Mouse (Mus musculus) adrenal gland, postnatal 25 days (tissue): ENCODE measurements around the gene Ksr1. TPM values are rescaled to one million over a fixed set of nuclear protein-coding genes. Genes with fewer than 3 reads are reported as not detected.

Source experiments
- DNase-seq: peaks from one replicate; pipeline ENCODE4 v3.0.0; 2021; ENCODE audit warnings: mixed read lengths
- total RNA-seq: library from RNA; stranded (reverse); gene quantifications from 2 replicates; pipeline ENCODE4 v1.2.3, GENCODE M21; 2021

Ksr1 gene
- total RNA-seq, 1 experiment from 2014 or later: 15.0 TPM

DNA sequence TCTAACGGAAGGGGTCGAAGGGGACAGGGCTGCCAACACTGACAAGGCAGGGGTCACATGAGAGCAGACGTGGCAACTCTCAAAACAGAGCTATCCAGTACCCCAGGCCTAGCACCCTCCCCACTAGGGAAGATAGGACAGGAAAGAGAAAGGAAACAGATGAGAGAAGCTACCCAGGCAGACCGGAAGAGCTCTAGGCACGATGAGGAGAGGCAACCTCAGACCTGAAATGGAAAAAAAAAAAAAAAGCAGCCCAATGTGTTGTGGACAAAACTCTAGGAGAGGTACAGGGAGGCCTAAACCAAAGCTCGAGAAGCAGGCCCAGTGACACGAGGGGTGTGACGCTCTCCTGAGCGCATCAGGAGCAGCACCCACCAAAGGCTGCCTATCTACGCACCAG lies 23.7 kb downstream of the Ksr1 start:
- DNase-seq: no peak

DNA sequence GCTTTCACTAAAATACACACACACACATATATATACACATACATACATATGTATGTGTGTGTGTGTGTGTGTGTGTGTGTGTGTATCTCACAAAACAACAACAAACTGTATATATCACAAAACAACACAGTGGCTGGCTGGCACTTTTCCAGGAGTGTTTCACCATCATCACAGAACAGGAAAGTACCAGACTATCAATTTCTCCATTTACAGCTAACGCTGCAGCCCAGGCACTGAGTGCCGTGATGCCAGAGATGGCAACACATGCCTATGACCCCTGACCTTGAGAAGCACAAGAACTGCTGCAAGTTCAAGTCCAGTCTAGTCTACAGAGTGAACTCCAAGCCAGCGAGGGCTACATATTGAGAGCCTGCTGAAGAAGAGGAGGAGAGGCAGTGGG lies 26.1 kb downstream of the Ksr1 start:
- DNase-seq: no peak

DNA sequence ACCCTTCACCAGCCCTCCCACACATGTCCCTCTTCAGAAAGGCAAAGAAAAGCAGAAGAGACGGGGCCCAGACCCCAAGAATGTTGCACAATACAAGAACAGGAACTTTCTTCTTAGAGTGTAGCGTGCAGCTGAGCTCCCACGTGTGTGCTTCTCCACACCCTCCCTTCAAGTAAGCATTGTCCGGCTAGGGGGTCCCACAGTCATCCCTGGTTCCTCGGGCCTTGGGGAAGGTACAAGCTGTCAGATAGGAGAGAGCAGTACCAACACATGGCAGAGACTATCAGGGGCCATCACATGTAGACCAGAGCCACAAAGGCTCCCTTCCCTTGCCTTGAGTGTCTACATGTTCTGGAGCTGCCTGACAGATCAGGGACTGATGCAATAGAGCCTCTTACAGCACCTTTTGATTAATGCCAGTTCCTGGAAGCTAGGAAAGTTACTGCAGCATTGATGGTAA lies 27.3 kb downstream of the Ksr1 start:
- DNase-seq: no peak

DNA sequence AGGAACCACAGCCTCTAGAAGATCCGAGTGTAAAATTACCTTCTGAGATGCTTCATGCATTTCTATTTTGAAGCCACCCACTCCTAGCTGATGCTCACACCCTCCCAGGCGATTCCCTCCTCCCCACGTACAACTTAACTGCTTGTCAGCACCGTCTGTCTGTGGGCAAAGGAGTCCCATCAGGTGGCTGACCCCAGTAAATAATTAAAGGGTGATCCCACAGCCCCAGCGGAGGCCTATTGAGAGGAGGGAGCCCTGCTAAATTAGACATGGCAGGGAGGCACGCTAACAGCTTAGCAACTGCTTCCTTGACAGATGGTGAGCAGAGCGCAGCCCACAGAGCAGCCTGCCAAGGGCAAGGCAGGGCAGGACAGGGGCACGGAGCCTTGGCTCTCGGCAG lies 29.5 kb downstream of the Ksr1 start:
- DNase-seq: no peak

DNA sequence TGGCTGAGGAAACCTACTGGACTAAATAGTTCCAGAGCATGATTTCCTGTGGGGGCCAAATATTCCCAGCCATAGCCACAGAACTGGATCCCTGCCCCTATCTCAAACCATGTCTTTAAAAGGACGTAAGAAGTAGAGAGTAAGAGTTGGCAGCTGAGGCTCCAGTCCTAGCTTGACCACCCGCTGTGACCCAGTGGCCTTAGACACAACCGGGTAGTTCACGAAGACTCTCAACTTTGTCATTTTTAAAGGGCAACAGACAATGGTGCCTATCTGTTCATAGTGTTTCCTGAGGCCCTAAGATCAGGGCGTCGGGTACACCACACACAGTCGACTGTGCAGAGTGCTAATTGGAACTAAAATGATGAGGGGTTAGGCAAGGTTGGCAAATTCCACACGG lies 30.5 kb downstream of the Ksr1 start:
- DNase-seq: no peak

DNA sequence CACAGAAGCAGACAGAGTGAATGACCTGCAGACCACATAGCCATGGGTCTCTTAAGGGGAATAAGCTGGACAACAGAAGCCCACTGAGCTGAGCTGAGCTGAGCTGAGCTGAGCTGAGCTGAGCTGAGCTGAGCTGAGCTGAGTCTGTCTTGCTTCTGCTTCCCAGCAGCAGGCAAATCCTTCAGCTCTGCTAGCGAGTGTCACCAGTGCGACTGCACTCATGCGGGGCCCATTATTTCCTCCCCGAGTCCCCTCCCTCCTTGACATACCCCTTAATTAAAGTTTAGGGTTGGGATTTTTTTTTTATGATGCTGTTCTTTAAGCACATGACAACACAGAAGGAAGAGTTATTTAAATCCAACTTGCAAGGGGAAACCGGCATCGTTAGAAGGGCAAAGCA lies 32.1 kb downstream of the Ksr1 start:
- no peak for DNase-seq

- no peak for DNase-seq
Observed at GRCm38 (mm10) chr11:79113397-79113796, 32.8 kb downstream of the Ksr1 start.

GRCm38 (mm10) chr11:79112559-79113302 lies 33.5 kb downstream of the Ksr1 start:
- peak; percentile 26 for DNase-seq

GRCm38 (mm10) chr11:79111864-79112558 lies 34.2 kb downstream of the Ksr1 start:
- no peak for DNase-seq

DNA sequence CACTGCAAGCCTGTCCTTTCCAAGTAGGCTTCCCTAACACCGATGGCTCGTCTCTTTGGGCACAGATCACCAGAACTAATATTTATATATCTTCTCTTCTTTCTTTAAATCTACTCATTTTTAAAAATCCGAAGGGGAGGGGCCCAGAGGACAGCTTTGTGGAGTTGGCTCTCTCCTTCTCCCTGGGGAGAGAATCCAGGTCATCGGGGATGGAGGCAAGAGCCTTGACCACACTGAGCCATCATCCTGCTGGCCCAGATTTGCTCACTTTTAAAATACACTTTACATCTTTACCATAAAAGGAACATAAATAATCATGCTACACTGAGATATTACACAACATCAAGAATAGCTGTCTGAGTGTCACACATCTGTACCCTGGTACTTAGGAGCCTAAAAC lies 35.8 kb downstream of the Ksr1 start:
- DNase-seq: no peak

GRCm38 (mm10) chr11:79107934-79108333 lies 38.3 kb downstream of the Ksr1 start:
- no peak for DNase-seq

- DNase-seq: no peak
Observed at GRCm38 (mm10) chr11:79104998-79105397, 41.2 kb downstream of the Ksr1 start.

GRCm38 (mm10) chr11:79104538-79104937 lies 41.7 kb downstream of the Ksr1 start:
- DNase-seq: no peak

DNA sequence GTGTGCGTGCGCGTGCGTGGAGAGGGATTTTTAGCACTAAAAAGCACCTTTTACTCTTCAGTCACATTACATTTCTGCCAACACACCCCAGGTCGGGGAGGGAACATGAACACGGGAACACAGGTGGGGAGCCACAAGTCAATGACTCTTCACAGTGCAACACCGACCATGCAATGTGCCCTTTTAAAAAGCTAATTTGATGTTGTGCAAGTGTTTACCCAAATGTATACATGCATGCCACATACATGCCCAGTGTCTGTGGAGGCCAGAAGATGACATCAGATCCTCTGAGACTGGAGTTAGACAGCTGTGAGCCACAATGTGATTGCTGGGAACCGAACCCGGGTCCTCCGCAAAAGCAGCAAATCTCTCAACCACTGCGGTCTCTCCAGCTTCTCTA lies 42.1 kb downstream of the Ksr1 start:
- DNase-seq: no peak

DNA sequence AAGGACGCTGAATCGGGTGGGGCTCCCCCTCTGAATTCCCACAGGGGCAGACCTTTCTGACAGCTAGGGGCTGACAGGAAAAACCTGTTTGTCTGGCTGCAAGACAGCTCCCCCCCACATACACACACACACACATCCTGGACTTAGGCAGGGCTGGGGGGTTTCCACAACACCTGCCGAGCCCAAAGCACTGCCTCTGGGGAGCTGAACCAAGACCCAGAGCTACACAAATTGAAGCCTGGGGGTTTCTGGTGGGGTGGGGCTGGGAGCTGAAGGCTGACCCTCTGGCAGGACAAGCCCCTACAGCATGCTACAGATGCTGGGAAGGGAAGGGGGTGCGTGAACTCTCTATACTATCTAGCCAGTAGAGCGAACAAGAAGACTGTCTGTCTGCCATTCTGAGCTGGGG lies 42.7 kb downstream of the Ksr1 start:
- no peak for DNase-seq

DNA sequence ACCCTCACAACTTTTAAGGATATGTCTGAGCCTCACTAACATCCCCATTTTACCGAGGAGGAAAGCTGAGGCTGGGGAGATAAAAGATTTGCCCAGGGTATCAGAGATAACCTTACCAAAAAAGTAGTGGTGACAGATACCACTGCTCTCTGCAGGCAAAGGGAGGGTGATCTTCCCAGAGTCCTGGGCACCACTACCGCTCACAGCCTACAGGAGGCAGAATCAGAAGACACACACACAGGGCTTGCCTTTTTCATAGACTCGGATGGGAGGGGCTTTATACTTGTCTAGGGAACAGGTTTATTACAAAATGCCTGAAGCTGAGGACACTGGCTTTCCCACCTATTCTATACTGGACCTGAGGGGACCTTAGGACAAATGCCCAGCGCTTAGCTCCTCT lies 43.9 kb downstream of the Ksr1 start:
- no peak for DNase-seq

- DNase-seq: no peak
Observed at GRCm38 (mm10) chr11:79101568-79101967, 44.6 kb downstream of the Ksr1 start.

DNA sequence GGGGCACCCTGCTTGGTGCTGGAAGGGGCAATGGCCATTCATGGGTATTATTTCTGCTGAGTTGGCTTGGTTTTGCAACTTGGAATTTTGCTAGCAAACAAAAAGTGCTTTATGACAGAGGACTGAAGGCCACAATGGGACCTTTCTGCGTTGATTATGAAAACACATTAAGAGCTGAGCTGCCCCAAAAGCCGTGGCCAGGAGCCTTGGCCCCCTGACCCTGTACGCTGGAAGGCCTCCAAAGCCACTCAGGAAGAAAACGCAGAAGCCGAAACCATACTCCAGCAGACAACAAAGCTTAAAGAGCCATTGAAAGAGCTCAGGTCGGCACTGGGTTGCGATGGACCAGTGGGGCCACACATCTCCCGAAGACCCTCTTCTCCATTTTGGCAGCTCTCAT lies 47.2 kb downstream of the Ksr1 start:
- peak; percentile 74 for DNase-seq

- no peak for DNase-seq
Observed at GRCm38 (mm10) chr11:79097736-79098135, 48.5 kb downstream of the Ksr1 start.

GRCm38 (mm10) chr11:79096673-79097072 lies 49.5 kb downstream of the Ksr1 start:
- no peak for DNase-seq

GRCm38 (mm10) chr11:79095713-79096112 lies 50.5 kb downstream of the Ksr1 start:
- no peak for DNase-seq

- no peak for DNase-seq
Observed at GRCm38 (mm10) chr11:79094727-79095126, 51.5 kb downstream of the Ksr1 start.

- DNase-seq: no peak
Observed at GRCm38 (mm10) chr11:79093986-79094695, 52.1 kb downstream of the Ksr1 start.
